Mouse (Mus musculus): ENCODE data around the gene Cdt1. TPM values are rescaled to one million over a fixed set of nuclear protein-coding genes. Genes with fewer than 3 reads are reported as not detected.
A peak's percentile ranks its signal among the peaks of the same experiment; 100 is the strongest.

Cdt1 gene
- total RNA-seq (2021) = 1 to 10 TPM; 2.7 to 3.2 TPM

- intact Hi-C loops (cut with DNase I) = no loop called here
These were observed at the start of gene Cdt1 for GRCm38 (mm10) chr8:122567361-122568108. TSS of gene Cdt1 (plus strand) at chr8:122568015.

GRCm38 (mm10) chr8:122520611-122521010 lies 47.2 kb upstream of the Cdt1 start:
- no peak for DNase-seq (ENCODE audit: low spot score)
- intact Hi-C loops (cut with DNase I) = no loop called here

More at GRCm38 (mm10) chr8:122567361-122568108, at the start of gene Cdt1:
- DNase-seq (ENCODE audit: low spot score) = peak; percentile 91

- intact Hi-C loops (cut with DNase I) = no loop called here
- peak; percentile 72 for DNase-seq (ENCODE audit: low spot score)
These were observed 44.8 kb upstream of the Cdt1 start for GRCm38 (mm10) chr8:122522796-122523651.

- DNase-seq (ENCODE audit: low spot score) = no peak
- intact Hi-C loops (cut with DNase I) = no loop called here
These were observed 44.0 kb upstream of the Cdt1 start for GRCm38 (mm10) chr8:122523652-122524360.

GRCm38 (mm10) chr8:122524506-122524905 lies 43.3 kb upstream of the Cdt1 start:
- DNase-seq (ENCODE audit: low spot score) = no peak
- intact Hi-C loops (cut with DNase I) = no loop called here

GRCm38 (mm10) chr8:122525004-122525403 lies 42.8 kb upstream of the Cdt1 start:
- intact Hi-C loops (cut with DNase I) = no loop called here
- DNase-seq (ENCODE audit: low spot score) = no peak

GRCm38 (mm10) chr8:122526084-122526483 lies 41.7 kb upstream of the Cdt1 start:
- intact Hi-C loops (cut with DNase I) = loop anchor here (2.0 kb wide), 1 partner anchor 21 kb away; no protein-coding TSS in a partner anchor
- DNase-seq (ENCODE audit: low spot score) = no peak

- intact Hi-C loops (cut with DNase I) = loop anchor here (2.0 kb wide), 1 partner anchor 20 kb away; no protein-coding TSS in a partner anchor
- no peak for DNase-seq (ENCODE audit: low spot score)
These were observed 41.2 kb upstream of the Cdt1 start for GRCm38 (mm10) chr8:122526526-122527170.

- DNase-seq (ENCODE audit: low spot score) = no peak
- intact Hi-C loops (cut with DNase I) = loop anchor here (2.0 kb wide), 1 partner anchor 19 kb away; no protein-coding TSS in a partner anchor
These were observed 39.9 kb upstream of the Cdt1 start for GRCm38 (mm10) chr8:122527937-122528336.

- intact Hi-C loops (cut with DNase I) = no loop called here
- DNase-seq (ENCODE audit: low spot score) = no peak
These were observed 38.7 kb upstream of the Cdt1 start for GRCm38 (mm10) chr8:122529159-122529558.

GRCm38 (mm10) chr8:122531312-122531711 lies 36.5 kb upstream of the Cdt1 start:
- intact Hi-C loops (cut with DNase I) = no loop called here
- DNase-seq (ENCODE audit: low spot score) = no peak

GRCm38 (mm10) chr8:122537033-122537432 lies 30.8 kb upstream of the Cdt1 start:
- DNase-seq (ENCODE audit: low spot score) = no peak
- intact Hi-C loops (cut with DNase I) = no loop called here

- no peak for DNase-seq (ENCODE audit: low spot score)
- intact Hi-C loops (cut with DNase I) = no loop called here
These were observed 30.0 kb upstream of the Cdt1 start for GRCm38 (mm10) chr8:122537812-122538211.

GRCm38 (mm10) chr8:122538310-122539076 lies 29.3 kb upstream of the Cdt1 start:
- no peak for DNase-seq (ENCODE audit: low spot score)
- intact Hi-C loops (cut with DNase I) = no loop called here

GRCm38 (mm10) chr8:122544138-122544537 lies 23.7 kb upstream of the Cdt1 start:
- intact Hi-C loops (cut with DNase I) = no loop called here
- no peak for DNase-seq (ENCODE audit: low spot score)

GRCm38 (mm10) chr8:122546066-122546755 lies 21.6 kb upstream of the Cdt1 start:
- no peak for DNase-seq (ENCODE audit: low spot score)
- intact Hi-C loops (cut with DNase I) = loop anchor here (2.0 kb wide), 1 partner anchor 19 kb away; no protein-coding TSS in a partner anchor

- intact Hi-C loops (cut with DNase I) = loop anchor here (2.0 kb wide), 1 partner anchor 20 kb away; no protein-coding TSS in a partner anchor
- DNase-seq (ENCODE audit: low spot score) = peak; percentile 73
These were observed 20.9 kb upstream of the Cdt1 start for GRCm38 (mm10) chr8:122546811-122547453.

- intact Hi-C loops (cut with DNase I) = loop anchor here (2.0 kb wide), 1 partner anchor 21 kb away; no protein-coding TSS in a partner anchor
- DNase-seq (ENCODE audit: low spot score) = no peak
These were observed 20.0 kb upstream of the Cdt1 start for GRCm38 (mm10) chr8:122547815-122548214.

Data from heart, postnatal 25 days (tissue).